Mouse (Mus musculus): ENCODE data around the gene Arhgap17.

Gene Arhgap17

GRCm38 (mm10) chr7:123287903-123288302, 81.8 kb downstream of the Arhgap17 start:
- CTCF ChIA-PET: no interaction called here

- CTCF ChIA-PET: no interaction called here
Observed at GRCm38 (mm10) chr7:123285896-123286295, 83.8 kb downstream of the Arhgap17 start.

- CTCF ChIA-PET: no interaction called here
Observed at GRCm38 (mm10) chr7:123283826-123284225, 85.9 kb downstream of the Arhgap17 start.

GRCm38 (mm10) chr7:123279797-123280196, 89.9 kb downstream of the Arhgap17 start:
- CTCF ChIA-PET: no interaction called here

GRCm38 (mm10) chr7:123276568-123276967, 93.1 kb downstream of the Arhgap17 start:
- CTCF ChIA-PET: no interaction called here

GRCm38 (mm10) chr7:123273056-123273455, 96.7 kb downstream of the Arhgap17 start:
- CTCF ChIA-PET: no interaction called here

- CTCF ChIA-PET: no interaction called here
Observed at GRCm38 (mm10) chr7:123258103-123258502, 111.6 kb downstream of the Arhgap17 start.

- CTCF ChIA-PET: no interaction called here
Observed at GRCm38 (mm10) chr7:123254196-123254970, 115.3 kb downstream of the Arhgap17 start.

GRCm38 (mm10) chr7:123253396-123253795, 116.3 kb downstream of the Arhgap17 start:
- CTCF ChIA-PET: no interaction called here

- CTCF ChIA-PET: no interaction called here
Observed at GRCm38 (mm10) chr7:123251343-123251742, 118.4 kb downstream of the Arhgap17 start.

- CTCF ChIA-PET: no interaction called here
Observed at GRCm38 (mm10) chr7:123248166-123248565, 121.5 kb downstream of the Arhgap17 start.

GRCm38 (mm10) chr7:123246504-123247084, 123.1 kb downstream of the Arhgap17 start:
- CTCF ChIA-PET: no interaction called here

GRCm38 (mm10) chr7:123244833-123245232, 124.9 kb downstream of the Arhgap17 start:
- CTCF ChIA-PET: no interaction called here

- CTCF ChIA-PET: no interaction called here
Observed at GRCm38 (mm10) chr7:123242241-123242640, 127.5 kb downstream of the Arhgap17 start.

- CTCF ChIA-PET: no interaction called here
Observed at GRCm38 (mm10) chr7:123240064-123240463, 129.7 kb downstream of the Arhgap17 start.

- CTCF ChIA-PET: no interaction called here
Observed at GRCm38 (mm10) chr7:123238621-123239020, 131.1 kb downstream of the Arhgap17 start.

GRCm38 (mm10) chr7:123235449-123235848, 134.3 kb downstream of the Arhgap17 start:
- CTCF ChIA-PET: no interaction called here
